Mouse (Mus musculus) E14TG2a.4 (cell line): ENCODE data around the gene Thbd.

Experiments used
- H3K27me3 ChIP-seq: 2 replicates; pipeline ENCODE4 v1.6.1; 2014; ENCODE audit warnings: low read length, control low read depth; ENCODE audit not compliant: insufficient read depth
- H3K36me3 ChIP-seq: 2 replicates; pipeline ENCODE4 v1.6.1; 2014; ENCODE audit warnings: low read length, control low read depth; ENCODE audit not compliant: insufficient read depth
- H3K4me1 ChIP-seq: replicated peaks from 2 replicates; pipeline ENCODE4 v1.6.1; 2014; ENCODE audit warnings: low read depth, low read length, control low read depth
- H3K4me3 ChIP-seq: replicated peaks from 2 replicates; pipeline ENCODE4 v1.5.1; 2014; ENCODE audit warnings: mild to moderate bottlenecking, low read length
- H3K9me3 ChIP-seq: 2 replicates; pipeline ENCODE4 v1.6.1; 2014; ENCODE audit warnings: low read length, control low read depth
- CTCF ChIP-seq: conservative IDR thresholded peaks from 2 replicates; pipeline ENCODE4 v1.5.1; 2014; ENCODE audit warnings: low read length
- NANOG ChIP-seq: IDR thresholded peaks from 2 replicates; pipeline ENCODE4 v1.6.1; 2014; ENCODE audit warnings: borderline replicate concordance, low read length, mixed read lengths
- POU5F1 ChIP-seq: IDR thresholded peaks from 2 replicates; pipeline ENCODE4 v1.6.1; 2014; ENCODE audit warnings: low read length, borderline replicate concordance

Thbd gene

GRCm38 (mm10) chr2:148371743-148372630 is 36.0 kb downstream of the Thbd start:
- no peak overlapping the region for H3K4me3 ChIP-seq
- H3K36me3 ChIP-seq, result no peaks in the 10 kb centered on the region
- H3K9me3 ChIP-seq, result no peaks in the 10 kb centered on the region
- H3K27me3 ChIP-seq, result no peaks in the 10 kb centered on the region
- no peaks in the 10 kb centered on the region for H3K4me1 ChIP-seq
- no peak for TF ChIP-seq CTCF
- TF ChIP-seq NANOG, result no peak
- TF ChIP-seq POU5F1, result no peak

- peaks cover 9% of the 10 kb centered on the region for H3K9me3 ChIP-seq
- no peak for TF ChIP-seq CTCF
- TF ChIP-seq NANOG, result no peak
- TF ChIP-seq POU5F1, result no peak
- no peaks in the 10 kb centered on the region for H3K36me3 ChIP-seq
- H3K4me3 ChIP-seq, result no peak overlapping the region
- no peaks in the 10 kb centered on the region for H3K27me3 ChIP-seq
- H3K4me1 ChIP-seq, result no peaks in the 10 kb centered on the region
These were observed 42.8 kb downstream of the Thbd start for GRCm38 (mm10) chr2:148365227-148365626.

DNA sequence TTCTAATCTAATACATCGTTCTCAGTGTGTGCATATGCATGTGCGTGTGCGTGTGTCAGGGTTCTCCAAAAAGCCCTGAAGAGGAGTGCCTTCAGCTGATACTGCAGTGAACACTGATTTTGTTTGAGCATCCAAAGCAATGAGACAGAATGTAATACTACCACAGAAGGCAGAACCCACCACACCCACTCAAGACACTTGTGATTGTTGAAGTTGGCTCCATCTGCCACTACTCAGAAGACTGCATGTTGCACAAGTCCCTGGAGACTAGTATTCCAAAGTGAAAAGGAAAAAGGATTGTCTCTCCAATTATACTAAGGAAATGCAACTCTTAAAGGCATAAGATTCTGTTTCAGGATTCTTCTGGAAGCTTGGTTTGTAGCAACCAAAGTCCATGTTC is 43.5 kb downstream of the Thbd start:
- TF ChIP-seq POU5F1 (no peak), NANOG (no peak), CTCF (no peak)
- Histone ChIP-seq H3K4me3 (no peak overlapping the region), H3K27me3 (no peaks in the 10 kb centered on the region), H3K4me1 (no peaks in the 10 kb centered on the region), H3K9me3 (peaks cover 14% of the 10 kb centered on the region), H3K36me3 (no peaks in the 10 kb centered on the region)

- no peaks in the 10 kb centered on the region for H3K27me3 ChIP-seq
- no peaks in the 10 kb centered on the region for H3K4me1 ChIP-seq
- H3K36me3 ChIP-seq, result no peaks in the 10 kb centered on the region
- no peak overlapping the region for H3K4me3 ChIP-seq
- H3K9me3 ChIP-seq, result peaks cover 26% of the 10 kb centered on the region
- TF ChIP-seq NANOG, result no peak
- TF ChIP-seq POU5F1, result no peak
- TF ChIP-seq CTCF, result no peak
These were observed 50.8 kb downstream of the Thbd start for GRCm38 (mm10) chr2:148357145-148357544.
